Mouse (Mus musculus): ENCODE measurements around the gene Rpl19.

DNA sequence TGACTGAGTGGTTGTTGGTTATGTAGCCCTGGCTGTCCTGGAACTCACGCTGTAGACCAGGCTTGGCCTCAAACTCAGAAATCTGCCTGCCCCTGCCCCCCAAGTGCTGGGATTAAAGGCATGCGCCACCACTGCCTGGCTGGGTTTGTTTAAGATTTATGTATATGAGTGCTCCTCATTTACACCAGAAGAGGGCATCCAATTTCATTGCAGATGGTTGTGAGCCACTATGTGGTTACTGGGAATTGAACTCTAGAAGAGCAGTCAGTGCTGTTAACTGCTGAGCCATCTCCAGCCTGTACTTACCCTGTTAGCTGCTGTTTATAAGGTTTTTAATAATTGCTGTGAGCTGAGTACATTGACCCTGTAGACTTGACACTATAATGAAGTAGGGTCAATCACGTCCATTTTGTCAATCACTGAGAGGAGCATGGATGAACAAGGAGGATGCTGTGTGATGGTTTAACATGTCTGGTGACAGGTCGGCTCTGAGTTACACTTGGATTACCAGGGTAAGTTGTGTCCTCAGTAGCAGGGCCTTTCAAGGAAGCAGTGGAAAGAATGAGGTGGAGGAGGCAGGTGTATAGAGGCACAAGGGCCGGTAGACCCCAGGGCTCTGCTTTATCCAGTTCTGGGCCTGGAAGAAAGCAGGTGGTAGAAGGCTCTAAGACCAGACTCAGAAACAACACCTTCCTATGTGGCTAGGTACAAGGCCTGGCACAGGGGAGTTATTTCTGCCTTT is 4.4 kb downstream of the Rpl19 start:
- TF ChIP-seq CTCF (conservative IDR thresholded peaks at IDR 0.05; ENCODE audit: low read length) (no peak), POU5F1 (IDR thresholded peaks at IDR 0.05; ENCODE audit: borderline replicate concordance, low read length) (no peak)

All from E14TG2a.4 (cell line).